Mouse (Mus musculus) embryonic facial prominence, embryonic 13.5 days (tissue): ENCODE data around the gene Hist1h2ah. TPM values are rescaled to one million over a fixed set of nuclear protein-coding genes. Genes with fewer than 3 reads are reported as not detected.
"Not testable (repeated sequence)": the region's sequence is repeated elsewhere in the genome, so short reads cannot be mapped to it uniquely, and the experiment has no call there.

Experiments used
- ATAC-seq: fragments of 200-750 bp; cut with Nextera tagmentation; 2 replicates; pipeline ENCODE4 v1.8.0; 2017; ENCODE audit warnings: low read depth; ENCODE audit not compliant: insufficient number of reproducible peaks, insufficient read depth, low FRiP score, low TSS enrichment
- H3K27ac ChIP-seq: fragments of 300-500 bp; sonication (generic); 2 replicates; pipeline ENCODE4 v1.5.1; 2015; ENCODE audit warnings: moderate library complexity, mild to moderate bottlenecking, inconsistent platforms
- H3K27me3 ChIP-seq: fragments of 300-500 bp; sonication (generic); 2 replicates; pipeline ENCODE4 v1.6.1; 2015; ENCODE audit warnings: mild to moderate bottlenecking, inconsistent platforms
- H3K36me3 ChIP-seq: fragments of 300-500 bp; sonication (generic); 2 replicates; pipeline ENCODE4 v1.6.1; 2015; ENCODE audit warnings: mild to moderate bottlenecking, inconsistent platforms
- H3K4me1 ChIP-seq: fragments of 300-500 bp; sonication (generic); 2 replicates; pipeline ENCODE4 v1.6.1; 2015; ENCODE audit warnings: inconsistent platforms
- H3K4me2 ChIP-seq: fragments of 300-500 bp; sonication (generic); 2 replicates; pipeline ENCODE4 v1.6.1; 2015; ENCODE audit warnings: moderate library complexity, mild to moderate bottlenecking, inconsistent platforms
- H3K4me3 ChIP-seq: fragments of 300-500 bp; sonication (generic); 2 replicates; pipeline ENCODE4 v1.5.1; 2015; ENCODE audit warnings: mild to moderate bottlenecking, inconsistent platforms
- H3K9ac ChIP-seq: fragments of 300-500 bp; sonication (generic); 2 replicates; pipeline ENCODE4 v1.6.1; 2015; ENCODE audit warnings: mild to moderate bottlenecking, inconsistent platforms
- H3K9me3 ChIP-seq: fragments of 300-500 bp; sonication (generic); 2 replicates; pipeline ENCODE4 v1.6.1; 2016; ENCODE audit warnings: inconsistent platforms
- WGBS: fragments of 180-500 bp; shearing (Covaris S2); methylation state at CpG from one replicate; pipeline ENCODE4 v1.1.7; 2015; ENCODE audit warnings: mixed read lengths; 5-methylcytosine and 5-hydroxymethylcytosine counted together
- polyA plus RNA-seq: library from polyadenylated mRNA; unstranded; fragments of >200 nt; fragmentation: Nextera tagmentation; extraction: Ambion mirVana; gene quantifications from 2 replicates; pipeline ENCODE4 v1.2.1, GENCODE M21; 2015

Hist1h2ah gene
- polyA plus RNA-seq, 1 experiment from 2014 or later, result 5.4 TPM

DNA sequence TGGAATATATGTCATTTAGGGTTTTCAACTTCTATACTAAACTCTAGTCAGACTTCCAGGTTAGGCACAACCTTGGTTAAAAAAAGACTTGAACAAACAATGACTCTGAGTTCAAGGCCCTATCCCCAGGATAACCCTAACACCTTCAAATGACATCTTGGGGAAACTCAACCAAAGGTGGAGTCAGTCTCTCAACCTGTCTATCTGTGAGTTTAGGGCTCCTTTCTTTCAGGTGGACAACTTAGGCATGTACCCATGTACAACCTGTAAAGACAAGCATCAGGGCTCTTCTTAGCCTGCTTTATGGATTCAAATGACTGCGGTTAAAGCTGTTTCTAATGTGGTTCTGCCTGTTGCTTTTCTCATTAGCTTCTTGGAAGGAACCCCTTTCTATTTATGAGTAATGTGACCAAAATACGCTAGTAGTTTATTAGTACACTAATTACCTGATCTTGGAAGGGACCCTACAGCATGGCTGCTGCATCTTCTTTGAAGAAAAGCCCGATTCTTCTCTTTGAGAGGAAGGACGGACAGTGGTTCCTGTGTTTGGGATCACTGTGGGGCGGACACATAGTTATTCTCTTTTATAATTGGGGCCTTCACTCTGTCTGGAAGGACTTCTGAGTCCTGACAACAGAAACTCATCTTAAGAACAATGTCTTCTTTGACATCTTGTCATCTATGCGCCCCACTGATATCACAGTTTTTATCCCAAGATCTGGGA is 9.2 kb upstream of the Hist1h2ah start:
- no peak overlapping the region; the same call in 1 of the 2 replicates for H3K9ac ChIP-seq
- ATAC-seq, result no peak
- no peaks in the 10 kb centered on the region for H3K27me3 ChIP-seq
- peak overlapping the region; percentile 81 for H3K4me2 ChIP-seq
- 81% methylated on average over 6 of the region's 6 CpGs for WGBS
- H3K27ac ChIP-seq, result peak overlapping the region; percentile 91; the same call in 1 of the 2 replicates
- H3K4me1 ChIP-seq, result peaks cover 22% of the 10 kb centered on the region
- H3K36me3 ChIP-seq, result no peaks in the 10 kb centered on the region
- no peak overlapping the region for H3K4me3 ChIP-seq
- H3K9me3 ChIP-seq, result no peaks in the 10 kb centered on the region

DNA sequence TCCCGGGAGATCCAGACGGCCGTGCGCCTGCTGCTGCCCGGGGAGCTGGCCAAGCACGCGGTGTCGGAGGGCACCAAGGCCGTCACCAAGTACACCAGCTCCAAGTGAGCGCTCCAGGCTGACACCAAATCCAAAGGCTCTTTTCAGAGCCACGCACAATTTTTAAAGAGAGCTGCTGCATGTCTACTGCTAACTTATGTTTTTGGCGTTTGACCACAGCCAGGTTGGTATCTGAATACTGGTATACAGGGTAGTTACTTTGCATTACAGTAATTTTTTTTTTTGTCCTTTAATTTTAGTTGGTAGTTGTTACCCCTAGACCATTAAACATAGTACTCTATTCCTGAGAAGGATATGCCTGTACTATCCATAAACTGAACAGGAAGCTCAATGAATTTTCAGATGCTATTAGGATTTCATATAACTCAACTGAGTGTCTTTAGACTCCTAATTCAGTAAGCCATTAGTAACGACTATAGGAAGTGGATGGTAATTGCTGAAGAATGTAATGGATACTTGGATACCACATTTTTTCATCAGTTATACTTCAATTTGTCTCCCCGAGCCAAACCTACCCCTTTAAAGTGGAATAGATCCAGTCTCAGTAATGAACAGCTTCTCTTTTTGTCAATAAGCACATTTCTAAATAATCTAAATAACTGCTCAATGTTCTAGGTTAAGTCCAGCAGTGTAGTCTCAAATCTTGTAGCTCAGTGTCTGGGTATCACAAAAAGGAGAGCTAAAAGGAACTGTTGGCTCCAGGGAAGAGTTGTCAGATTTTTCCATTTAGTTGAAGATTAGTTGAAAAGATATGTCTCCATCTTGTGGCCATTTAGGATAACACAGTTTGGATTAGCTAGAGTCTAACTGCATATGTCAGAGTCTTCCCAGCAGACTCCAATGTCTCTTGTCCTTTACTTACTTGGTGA is 8.4 kb upstream of the Hist1h2ah start:
- Histone ChIP-seq H3K9me3 (no peaks in the 10 kb centered on the region), H3K4me1 (peaks cover 22% of the 10 kb centered on the region), H3K9ac (peak overlapping the region; percentile 71), H3K4me2 (peak overlapping the region; percentile 81), H3K27me3 (no peaks in the 10 kb centered on the region), H3K36me3 (no peaks in the 10 kb centered on the region), H3K27ac (peak overlapping the region; percentile 91), H3K4me3 (peak overlapping the region; percentile 50)
- ATAC-seq, result no peak
- under 1% methylated on average over 10 of the region's 14 CpGs for WGBS

DNA sequence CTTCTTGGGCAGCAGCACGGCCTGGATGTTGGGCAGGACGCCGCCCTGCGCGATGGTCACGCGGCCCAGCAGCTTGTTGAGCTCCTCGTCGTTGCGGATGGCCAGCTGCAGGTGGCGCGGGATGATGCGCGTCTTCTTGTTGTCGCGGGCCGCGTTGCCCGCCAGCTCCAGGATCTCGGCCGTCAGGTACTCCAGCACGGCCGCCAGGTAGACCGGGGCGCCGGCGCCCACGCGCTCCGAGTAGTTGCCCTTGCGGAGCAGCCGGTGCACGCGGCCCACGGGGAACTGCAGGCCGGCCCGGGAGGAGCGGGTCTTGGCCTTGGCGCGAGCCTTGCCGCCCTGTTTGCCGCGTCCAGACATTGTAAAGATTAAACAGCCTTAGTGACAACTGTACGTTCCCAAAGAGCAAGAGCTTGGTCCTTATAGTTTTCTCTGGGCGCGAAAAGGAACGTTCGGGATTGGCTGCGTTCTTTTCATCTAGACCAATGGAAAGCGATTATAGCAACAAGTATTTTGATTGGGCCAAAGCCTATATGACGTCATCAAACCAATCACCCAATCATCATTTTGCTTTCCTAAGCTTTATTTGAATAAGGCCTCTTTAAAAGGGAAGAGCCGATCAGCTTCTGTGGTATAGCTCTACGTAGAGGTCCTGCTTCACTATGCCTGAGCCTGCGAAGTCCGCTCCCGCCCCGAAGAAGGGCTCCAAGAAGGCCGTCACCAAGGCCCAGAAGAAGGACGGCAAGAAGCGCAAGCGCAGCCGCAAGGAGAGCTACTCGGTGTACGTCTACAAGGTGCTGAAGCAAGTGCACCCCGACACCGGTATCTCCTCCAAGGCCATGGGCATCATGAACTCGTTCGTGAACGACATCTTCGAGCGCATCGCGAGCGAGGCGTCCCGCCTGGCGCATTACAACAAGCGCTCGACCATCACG is 7.5 kb upstream of the Hist1h2ah start, which contains the start of the genes Hist1h2ag and Hist1h2bj:
Hist1h2ag (minus strand) TSS at position 377 of the 935 bp plus-strand sequence.
Hist1h2bj (plus strand) TSS at position 647 of the 935 bp plus-strand sequence.
- Histone ChIP-seq H3K27ac (peak within 1 kb of the TSS; percentile 96), H3K4me2 (peak within 1 kb of the TSS; percentile 81), H3K4me3 (peak within 1 kb of the TSS; percentile 50), H3K9ac (peak within 1 kb of the TSS; percentile 74), H3K4me1 (peaks cover 18% of the 10 kb centered on the region)
- not testable (repeated sequence) for H3K9me3 ChIP-seq, H3K36me3 ChIP-seq, H3K27me3 ChIP-seq
- under 1% methylated on average over 48 of the region's 80 CpGs for WGBS
- ATAC-seq, result peak; percentile 89

DNA sequence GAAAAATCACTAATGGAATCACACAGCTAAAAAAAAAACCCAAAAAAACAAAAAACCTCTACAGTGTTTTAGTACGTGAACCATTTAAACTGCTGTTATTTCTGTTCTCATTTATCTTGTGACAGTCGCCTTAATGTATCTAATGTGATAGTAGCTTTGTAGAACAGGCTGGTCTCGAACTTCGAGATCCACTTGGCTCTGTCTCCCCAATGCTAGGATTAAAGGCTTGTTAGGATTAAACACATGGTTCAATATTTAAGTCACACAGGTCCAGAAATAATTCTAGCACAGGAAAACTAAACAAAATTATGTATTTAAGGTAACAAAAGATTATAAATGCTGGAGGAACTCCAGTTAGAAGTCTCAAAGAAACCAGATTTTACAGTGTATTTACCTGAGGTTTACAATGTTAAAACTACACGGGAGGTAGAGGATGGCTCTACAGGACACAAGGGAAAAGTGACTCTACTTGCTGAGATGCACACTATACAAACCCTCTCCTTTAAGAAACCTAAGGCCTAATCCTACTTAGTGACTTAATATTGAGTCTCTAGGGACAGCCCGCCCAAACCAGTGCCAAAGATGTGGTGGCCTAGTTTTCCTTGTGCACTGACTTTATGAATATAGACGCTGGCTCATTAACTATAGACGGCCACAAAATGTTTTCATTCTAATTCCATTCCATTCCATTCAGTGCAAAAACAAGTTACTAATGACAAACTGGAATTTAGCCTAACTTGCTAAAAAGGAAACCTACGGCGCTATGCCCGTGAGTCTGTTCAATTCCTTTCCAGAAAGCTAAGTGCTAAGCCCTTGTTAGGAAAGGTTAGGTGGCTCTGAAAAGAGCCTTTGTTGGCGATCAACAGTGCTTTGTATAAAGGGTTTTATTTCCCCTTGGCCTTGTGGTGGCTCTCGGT is 6.5 kb upstream of the Hist1h2ah start:
- Histone ChIP-seq H3K9me3 (no peaks in the 10 kb centered on the region), H3K36me3 (no peaks in the 10 kb centered on the region), H3K27me3 (no peaks in the 10 kb centered on the region), H3K9ac (peak overlapping the region; percentile 74), H3K27ac (peak overlapping the region; percentile 96), H3K4me1 (peaks cover 15% of the 10 kb centered on the region), H3K4me2 (peak overlapping the region; percentile 81), H3K4me3 (peak overlapping the region; percentile 50)
- 2% methylated on average over 13 of the region's 13 CpGs for WGBS
- no peak for ATAC-seq

DNA sequence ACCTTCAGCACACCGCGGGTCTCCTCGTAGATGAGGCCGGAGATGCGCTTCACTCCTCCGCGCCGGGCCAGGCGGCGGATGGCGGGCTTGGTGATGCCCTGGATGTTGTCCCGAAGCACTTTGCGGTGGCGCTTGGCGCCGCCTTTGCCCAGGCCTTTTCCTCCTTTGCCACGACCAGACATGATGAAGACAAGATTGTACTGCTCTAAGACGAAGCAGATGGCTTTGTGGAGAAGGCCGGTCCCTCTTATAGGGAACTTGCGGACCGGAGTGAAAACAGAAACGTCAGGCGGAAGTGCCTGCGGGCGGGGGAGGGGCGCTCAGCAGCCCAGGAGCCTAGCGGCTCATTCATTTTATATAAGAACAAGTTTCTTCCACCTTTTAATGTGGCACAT is 5.8 kb upstream of the Hist1h2ah start, which contains the start of gene Hist1h4i:
Hist1h4i (minus strand) TSS at position 221 of the 395 bp plus-strand sequence.
- peak; percentile 61 for ATAC-seq
- not testable (repeated sequence) for H3K9me3 ChIP-seq, H3K27me3 ChIP-seq, H3K36me3 ChIP-seq
- peak within 1 kb of the TSS; percentile 96 for H3K27ac ChIP-seq
- H3K4me2 ChIP-seq, result peak within 1 kb of the TSS; percentile 81
- peaks cover 22% of the 10 kb centered on the region for H3K4me1 ChIP-seq
- 0% methylated on average over 27 of the region's 27 CpGs for WGBS
- H3K4me3 ChIP-seq, result peak within 1 kb of the TSS; percentile 50
- peak within 1 kb of the TSS; percentile 80 for H3K9ac ChIP-seq

DNA sequence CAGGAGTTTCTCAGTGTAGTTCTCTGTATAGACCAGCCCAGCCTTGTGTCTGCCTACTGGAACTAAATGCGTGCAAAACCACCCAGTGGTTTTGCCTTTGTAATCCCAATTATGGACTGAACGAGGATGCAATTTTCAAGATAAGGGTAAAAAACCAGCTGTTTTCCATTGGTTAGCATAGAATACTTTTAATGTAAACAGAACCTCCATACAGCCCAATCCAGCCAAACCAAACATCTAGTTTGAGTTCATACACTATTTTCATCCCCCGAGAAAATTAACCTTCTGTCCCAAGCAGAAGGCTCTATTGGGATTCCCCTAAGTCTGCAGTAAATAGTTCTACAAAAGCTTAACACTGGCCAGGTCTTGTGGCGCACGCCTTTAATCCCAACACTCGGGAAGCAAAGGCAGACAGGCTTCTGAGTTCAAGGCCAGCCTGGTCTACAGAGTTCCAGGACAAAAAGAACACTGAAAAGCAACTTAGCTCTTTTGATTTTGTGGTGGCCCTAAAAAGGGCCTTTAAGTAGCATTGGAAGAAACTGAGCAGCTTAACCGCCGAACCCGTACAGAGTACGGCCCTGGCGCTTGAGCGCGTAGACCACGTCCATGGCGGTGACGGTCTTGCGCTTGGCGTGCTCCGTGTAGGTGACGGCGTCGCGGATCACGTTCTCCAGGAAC is 5.2 kb upstream of the Hist1h2ah start:
- Histone ChIP-seq H3K4me1 (peaks cover 22% of the 10 kb centered on the region), H3K9ac (peak overlapping the region; percentile 80), H3K27ac (peak overlapping the region; percentile 96), H3K4me3 (peak overlapping the region; percentile 50), H3K4me2 (peak overlapping the region; percentile 81), H3K36me3 (no peaks in the 10 kb centered on the region), H3K27me3 (no peaks in the 10 kb centered on the region), H3K9me3 (no peaks in the 10 kb centered on the region)
- WGBS, result under 1% methylated on average over 24 of the region's 24 CpGs
- peak; percentile 29; the same call in 1 of the 2 replicates for ATAC-seq

DNA sequence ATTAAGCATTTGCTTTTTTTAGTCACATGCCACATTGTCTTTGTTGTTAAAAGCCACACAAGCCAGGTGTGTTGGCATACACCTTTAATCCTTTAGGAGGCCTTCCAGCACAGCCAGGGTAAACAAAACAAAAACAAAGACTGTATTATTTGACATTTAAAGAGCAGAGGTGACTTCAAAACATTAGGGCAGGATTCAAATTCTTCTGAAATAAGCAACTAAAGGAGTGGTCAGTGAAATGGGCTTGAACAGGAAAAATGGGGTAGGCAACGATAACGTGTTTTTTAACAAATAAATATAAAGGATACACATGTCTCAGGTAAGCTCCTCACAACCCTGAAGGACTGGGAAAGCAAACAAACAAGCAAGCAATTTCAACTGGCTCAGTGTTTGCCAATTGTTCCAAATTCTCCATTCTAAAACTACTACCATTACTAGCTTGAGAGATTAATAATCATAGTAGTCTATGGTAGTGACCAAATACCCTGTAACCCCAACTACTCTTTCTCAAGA is 4.6 kb upstream of the Hist1h2ah start:
- peak overlapping the region; percentile 80 for H3K9ac ChIP-seq
- WGBS, result 9% methylated on average over 2 of the region's 2 CpGs

DNA sequence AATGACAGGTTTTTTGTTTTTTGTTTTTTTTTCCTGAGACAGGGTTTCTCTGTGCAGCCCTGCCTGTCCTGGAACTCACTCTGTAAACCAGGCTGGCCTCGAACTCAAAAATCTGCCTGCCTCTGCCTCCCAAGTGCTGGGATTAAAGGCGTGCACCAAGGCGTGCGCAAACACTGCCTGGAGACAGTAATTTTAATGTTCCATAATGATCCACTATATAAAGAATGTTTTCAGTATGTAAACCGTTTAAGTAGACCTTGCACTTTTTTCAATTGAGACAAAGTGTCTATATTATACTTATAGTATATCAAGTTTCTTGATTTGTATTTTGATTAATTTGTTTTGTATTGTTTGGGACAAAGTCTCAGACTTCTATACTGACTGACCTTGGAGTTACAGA is 4.0 kb upstream of the Hist1h2ah start:
- H3K27ac ChIP-seq, result peak overlapping the region; percentile 57
- H3K27me3 ChIP-seq, result no peaks in the 10 kb centered on the region
- peaks cover 28% of the 10 kb centered on the region for H3K4me1 ChIP-seq
- no peak for ATAC-seq
- no peaks in the 10 kb centered on the region for H3K9me3 ChIP-seq
- peak overlapping the region; percentile 81 for H3K4me2 ChIP-seq
- no peak overlapping the region for H3K9ac ChIP-seq
- H3K4me3 ChIP-seq, result no peak overlapping the region
- WGBS, result 62% methylated on average over 5 of the region's 5 CpGs
- H3K36me3 ChIP-seq, result no peaks in the 10 kb centered on the region

More for the DNA sequence above, 4.6 kb upstream of the Hist1h2ah start:
- Histone ChIP-seq H3K4me3 (peak overlapping the region; percentile 50), H3K36me3 (no peaks in the 10 kb centered on the region), H3K4me1 (peaks cover 22% of the 10 kb centered on the region), H3K27ac (peak overlapping the region; percentile 96), H3K27me3 (no peaks in the 10 kb centered on the region), H3K4me2 (peak overlapping the region; percentile 81), H3K9me3 (no peaks in the 10 kb centered on the region)
- no peak for ATAC-seq

DNA sequence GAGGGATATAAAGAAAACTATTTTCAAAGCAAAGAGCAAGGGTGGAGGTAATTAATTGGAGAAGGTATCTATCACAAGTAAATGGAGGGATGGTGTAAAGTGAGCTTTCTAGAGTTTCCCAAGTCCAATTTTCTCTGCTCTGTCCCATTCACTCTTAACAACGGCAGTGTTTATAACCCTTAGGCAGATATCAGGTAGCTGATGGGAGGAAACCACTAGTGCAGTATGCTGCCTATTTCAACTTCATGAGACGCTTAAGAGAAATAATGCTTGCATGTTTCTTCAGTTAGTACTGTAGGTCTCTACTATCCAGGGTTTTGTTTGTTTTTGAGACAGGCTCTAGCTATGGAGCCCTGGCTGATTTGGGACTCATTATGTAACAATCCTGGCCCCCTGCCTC is 2.0 kb upstream of the Hist1h2ah start:
- Histone ChIP-seq H3K9ac (no peak overlapping the region), H3K9me3 (no peaks in the 10 kb centered on the region), H3K27me3 (no peaks in the 10 kb centered on the region), H3K27ac (peak overlapping the region; percentile 84), H3K4me1 (peaks cover 35% of the 10 kb centered on the region), H3K36me3 (no peaks in the 10 kb centered on the region), H3K4me3 (no peak overlapping the region), H3K4me2 (no peak overlapping the region)
- WGBS, result 47% methylated on average over 2 of the region's 2 CpGs
- ATAC-seq, result no peak
